8 mouse cellular contexts compared by ENCODE assay signal in the genomic region with DNA sequence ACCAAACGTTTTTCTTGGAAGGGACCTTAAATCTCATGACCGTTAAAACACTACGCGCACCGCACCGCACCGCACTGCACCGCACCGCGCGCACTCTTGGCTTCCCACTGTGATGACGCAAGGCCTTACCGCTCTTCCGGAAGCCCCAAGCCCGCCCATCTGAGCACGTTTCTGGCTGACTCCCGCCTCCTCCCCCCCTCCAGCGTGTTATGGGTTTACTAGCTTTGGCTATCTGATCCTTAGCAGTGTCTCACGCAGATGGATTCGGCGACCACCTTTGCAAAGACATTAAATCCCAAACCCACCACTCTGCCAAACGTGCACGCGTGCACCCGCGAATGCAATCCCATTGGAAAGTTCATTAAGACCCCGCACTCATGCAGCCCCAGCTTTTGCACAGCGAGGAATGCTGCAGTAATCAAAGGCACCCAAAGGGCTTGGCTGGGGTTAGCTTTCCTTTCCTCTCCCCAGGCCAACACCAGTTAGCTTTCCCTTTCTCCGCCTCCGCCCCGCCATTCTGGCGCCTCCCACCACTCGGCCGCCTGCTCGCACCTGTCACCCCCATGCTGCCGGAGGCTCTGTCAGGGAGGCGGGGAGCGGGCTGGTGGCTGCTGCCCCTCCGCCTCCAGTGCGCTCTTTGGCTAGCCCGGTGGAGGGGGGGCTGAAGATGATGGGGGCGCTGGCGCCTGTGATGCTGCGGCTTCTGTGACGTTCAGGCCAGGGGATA. TPM values are rescaled to one million over a fixed set of nuclear protein-coding genes. Genes with fewer than 3 reads are reported as not detected.
DNase-seq lines count a peak whose midpoint lies in the region; ATAC-seq and TF ChIP-seq lines count a peak whose summit lies in the region.

TSS of gene Spata32 (minus strand) at position 643 of the 727 bp plus-strand sequence.

- no peak within 1 kb of the TSS for H3ac ChIP-seq in myocyte (ENCODE audit: control insufficient read depth, insufficient read length)

- H3K4me3 ChIP-seq in embryonic facial prominence, embryonic 12.5 days = peak within 1 kb of the TSS; percentile 36
- H3K4me3 ChIP-seq in heart, embryonic 13.5 days = peak within 1 kb of the TSS; percentile 57
- peak within 1 kb of the TSS; percentile 60 for H3K4me3 ChIP-seq in liver, embryonic 13.5 days (replicated peaks)
- no peak within 1 kb of the TSS for H3K4me3 ChIP-seq in myocyte
- H3K4me3 ChIP-seq in stomach, embryonic 15.5 days (replicated peaks) = peak within 1 kb of the TSS; percentile 45

- ATAC-seq in embryonic facial prominence, embryonic 12.5 days (ENCODE audit: insufficient number of reproducible peaks, insufficient read depth, low FRiP score, low TSS enrichment) = peak; percentile 50
- no peak for ATAC-seq in heart, embryonic 13.5 days (ENCODE audit: extremely low read depth, insufficient number of reproducible peaks, low FRiP score, low TSS enrichment)
- ATAC-seq in liver, embryonic 13.5 days (ENCODE audit: low read depth) = peak; percentile 80
- peak; percentile 70 for ATAC-seq in stomach, embryonic 15.5 days (ENCODE audit: insufficient read depth, low FRiP score, low read depth)

- peak within 1 kb of the TSS; percentile 47; the same call in 1 of the 2 replicates for H3K9ac ChIP-seq in embryonic facial prominence, embryonic 12.5 days
- H3K9ac ChIP-seq in heart, embryonic 13.5 days = peak within 1 kb of the TSS; percentile 78
- peak within 1 kb of the TSS; percentile 52 for H3K9ac ChIP-seq in liver, embryonic 13.5 days
- H3K9ac ChIP-seq in stomach, embryonic 15.5 days = no peak within 1 kb of the TSS; the same call in 1 of the 2 replicates

- no peaks in the 10 kb centered on the region for H3K79me2 ChIP-seq in myocyte (ENCODE audit: control insufficient read depth, insufficient read depth)

- peaks cover 23% of the 10 kb centered on the region for H3K36me3 ChIP-seq in embryonic facial prominence, embryonic 12.5 days
- peaks cover 28% of the 10 kb centered on the region for H3K36me3 ChIP-seq in heart, embryonic 13.5 days
- no peaks in the 10 kb centered on the region for H3K36me3 ChIP-seq in liver, embryonic 13.5 days
- peaks cover 21% of the 10 kb centered on the region for H3K36me3 ChIP-seq in myocyte (ENCODE audit: control insufficient read depth, insufficient read depth)
- H3K36me3 ChIP-seq in stomach, embryonic 15.5 days = peaks cover 5% of the 10 kb centered on the region; the same call in 1 of the 2 replicates

- H3K27me3 ChIP-seq in embryonic facial prominence, embryonic 12.5 days = peaks cover 6% of the 10 kb centered on the region; the same call in 1 of the 2 replicates
- H3K27me3 ChIP-seq in heart, embryonic 13.5 days (replicated peaks) = peaks cover 39% of the 10 kb centered on the region
- H3K27me3 ChIP-seq in liver, embryonic 13.5 days = peaks cover 8% of the 10 kb centered on the region
- H3K27me3 ChIP-seq in myocyte (ENCODE audit: control insufficient read depth, insufficient read depth, insufficient read length) = no peaks in the 10 kb centered on the region
- no peaks in the 10 kb centered on the region for H3K27me3 ChIP-seq in stomach, embryonic 15.5 days (replicated peaks)

- peaks cover 6% of the 10 kb centered on the region; the same call in 1 of the 2 replicates for H3K4me1 ChIP-seq in embryonic facial prominence, embryonic 12.5 days
- peaks cover 12% of the 10 kb centered on the region; the same call in 1 of the 2 replicates for H3K4me1 ChIP-seq in heart, embryonic 13.5 days
- H3K4me1 ChIP-seq in liver, embryonic 13.5 days (replicated peaks) = peaks cover 25% of the 10 kb centered on the region
- H3K4me1 ChIP-seq in stomach, embryonic 15.5 days = peaks cover 7% of the 10 kb centered on the region

- H3K9me3 ChIP-seq in embryonic facial prominence, embryonic 12.5 days = no peaks in the 10 kb centered on the region
- 0 out of 2 replicates have a peak, but pooled peaks cover 4% of the 10 kb centered on the region for H3K9me3 ChIP-seq in heart, embryonic 13.5 days
- H3K9me3 ChIP-seq in liver, embryonic 13.5 days (replicated peaks) = no peaks in the 10 kb centered on the region
- H3K9me3 ChIP-seq in stomach, embryonic 15.5 days = no peaks in the 10 kb centered on the region

- H3K4me2 ChIP-seq in embryonic facial prominence, embryonic 12.5 days (replicated peaks) = peak within 1 kb of the TSS; percentile 91
- peak within 1 kb of the TSS; percentile 96 for H3K4me2 ChIP-seq in heart, embryonic 13.5 days
- H3K4me2 ChIP-seq in liver, embryonic 13.5 days = peak within 1 kb of the TSS; percentile 83
- H3K4me2 ChIP-seq in myocyte (ENCODE audit: low read depth) = peak within 1 kb of the TSS; percentile 46
- peak within 1 kb of the TSS; percentile 90 for H3K4me2 ChIP-seq in stomach, embryonic 15.5 days

- peak; percentile 45 to 55 for DNase-seq in urinary bladder, adult 18-20 months (ENCODE audit: low spot score in 2 of 2)
- DNase-seq in urinary bladder, postnatal 10 days (ENCODE audit: low spot score) = no peak
- peak; percentile 66 for DNase-seq in kidney, postnatal 10 days
- DNase-seq in liver, embryonic 13.5 days = peak; percentile 35

- H3K27ac ChIP-seq in embryonic facial prominence, embryonic 12.5 days = no peak within 1 kb of the TSS
- H3K27ac ChIP-seq in heart, embryonic 13.5 days (replicated peaks) = no peak within 1 kb of the TSS; the same call in 1 of the 2 replicates
- no peak within 1 kb of the TSS; the same call in 1 of the 2 replicates for H3K27ac ChIP-seq in liver, embryonic 13.5 days
- peak within 1 kb of the TSS; percentile 60; the same call in 1 of the 2 replicates for H3K27ac ChIP-seq in stomach, embryonic 15.5 days

- peak; percentile 29 for TF ChIP-seq POLR2A in myocyte (IDR thresholded peaks at IDR 0.05; ENCODE audit: insufficient read length, low read depth)

- under 1% methylated on average over 45 of the region's 45 CpGs for WGBS in embryonic facial prominence, embryonic 12.5 days
- WGBS in heart, embryonic 13.5 days = 1% methylated on average over 45 of the region's 45 CpGs
- WGBS in liver, embryonic 13.5 days (ENCODE audit: insufficient replicate concordance) = 1% methylated on average over 45 of the region's 45 CpGs
- WGBS in stomach, embryonic 15.5 days = under 1% methylated on average over 45 of the region's 45 CpGs

TF ChIP-seq in myocyte, 11 proteins besides CTCF, POLR2A, EP300 and RAD21:
- TF ChIP-seq POLR2AphosphoS2 (IDR thresholded peaks at IDR 0.05; ENCODE audit: insufficient read length, low read depth) (peak; percentile 80), MYOG (IDR thresholded peaks at IDR 0.05; ENCODE audit: control insufficient read depth in 1 of 3, insufficient read depth in 1 of 3, insufficient read length in 2 of 3, low read depth in 2 of 3) (peak in 2 of 3 experiments; percentile 94), TCF3 (IDR thresholded peaks at IDR 0.05; ENCODE audit: insufficient read length, low read depth) (peak; percentile 39), E2F4 (IDR thresholded peaks at IDR 0.05; ENCODE audit: insufficient read depth) (no peak), MYOD1 (IDR thresholded peaks at IDR 0.05; ENCODE audit: control insufficient read depth in 1 of 3, insufficient read length in 2 of 3, low read depth in 2 of 3) (peak in 2 of 3 experiments; percentile 92 to 96)
TF ChIP-seq in myocyte: peak in this region for 4.

RNA-seq across cellular contexts. Expression of gene Spata32, which starts in this region (rescaled TPM):
- not detected in 2 replicates for polyA plus RNA-seq in embryonic facial prominence, embryonic 12.5 days (2016; fragmentation: Nextera tagmentation; extraction: Ambion mirVana)
- polyA plus RNA-seq in heart, embryonic 13.5 days (2015; fragmentation: Nextera tagmentation; extraction: Ambion mirVana) = not detected in 2 replicates
- polyA plus RNA-seq in liver, embryonic 13.5 days (2015; fragmentation: Nextera tagmentation; extraction: Ambion mirVana) = not detected in 2 replicates
- polyA plus RNA-seq in myocyte (2012; fragmentation: generic; extraction: Trizol) = 0.04 TPM
- polyA plus RNA-seq in stomach, embryonic 15.5 days (2015; fragmentation: Nextera tagmentation; extraction: Ambion mirVana) = not detected in 2 replicates

Comparison
In these comparisons a context has a peak if more than half of its experiments do, and no peak if none do; other contexts are left out.
1. Peak in ATAC-seq, H3K4me3 ChIP-seq, H3K9ac ChIP-seq and H3K4me2 ChIP-seq in embryonic facial prominence, embryonic 12.5 days; RNA of the gene not detected or under 1 TPM.
2. Peak in DNase-seq, ATAC-seq, H3K4me3 ChIP-seq, H3K9ac ChIP-seq and H3K4me2 ChIP-seq in liver, embryonic 13.5 days; RNA of the gene not detected or under 1 TPM.
3. Peak in ATAC-seq, H3K4me3 ChIP-seq, H3K27ac ChIP-seq and H3K4me2 ChIP-seq in stomach, embryonic 15.5 days; RNA of the gene not detected or under 1 TPM.
4. H3K4me2 ChIP-seq: peak in every context shown above with its lines; median percentile 96 in heart, embryonic 13.5 days; 91 in embryonic facial prominence, embryonic 12.5 days; 90 in stomach, embryonic 15.5 days; 83 in liver, embryonic 13.5 days; 46 in myocyte.